Mouse (Mus musculus) 416B (cell line): ENCODE measurements around the gene Eif4b.

Experiments
- DNase-seq: peaks from one replicate; pipeline ENCODE4 v3.0.0; 2011; ENCODE audit warnings: low read depth

The Eif4b gene

GRCm38 (mm10) chr15:102073559-102074069 lies at the start of gene Eif4b:
Gene Eif4b, plus strand, starts transcription at chr15:102073773.
- peak; percentile 99 for DNase-seq

- DNase-seq = no peak
Measured at GRCm38 (mm10) chr15:102023888-102024287, 49.7 kb upstream of the Eif4b start.

- no peak for DNase-seq
Measured at GRCm38 (mm10) chr15:102025136-102025872, 48.3 kb upstream of the Eif4b start.

DNA sequence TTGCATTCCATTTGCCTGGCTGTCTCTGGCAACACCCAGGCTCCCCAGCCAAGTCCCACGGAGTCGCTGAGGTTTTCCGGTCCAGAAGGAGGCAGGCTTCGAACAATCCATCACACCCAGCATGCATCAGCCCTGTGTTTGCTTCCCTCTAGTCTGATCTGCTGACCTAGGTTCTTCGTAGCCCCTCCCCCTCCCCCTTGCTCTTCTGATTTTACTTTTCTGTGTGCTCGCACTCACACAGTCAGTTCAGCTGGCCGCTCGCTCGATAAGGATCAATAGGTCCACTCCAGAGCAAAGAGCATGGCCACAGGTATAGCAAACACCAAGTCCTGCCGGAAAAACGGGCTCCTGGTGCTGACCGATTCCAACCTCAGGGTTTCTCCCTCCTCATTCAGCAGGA lies 47.1 kb upstream of the Eif4b start:
- no peak for DNase-seq

- no peak for DNase-seq
Measured at GRCm38 (mm10) chr15:102028040-102028439, 45.5 kb upstream of the Eif4b start, which contains the start of gene Krt18. Gene Krt18, plus strand, starts transcription at chr15:102028180.

DNA sequence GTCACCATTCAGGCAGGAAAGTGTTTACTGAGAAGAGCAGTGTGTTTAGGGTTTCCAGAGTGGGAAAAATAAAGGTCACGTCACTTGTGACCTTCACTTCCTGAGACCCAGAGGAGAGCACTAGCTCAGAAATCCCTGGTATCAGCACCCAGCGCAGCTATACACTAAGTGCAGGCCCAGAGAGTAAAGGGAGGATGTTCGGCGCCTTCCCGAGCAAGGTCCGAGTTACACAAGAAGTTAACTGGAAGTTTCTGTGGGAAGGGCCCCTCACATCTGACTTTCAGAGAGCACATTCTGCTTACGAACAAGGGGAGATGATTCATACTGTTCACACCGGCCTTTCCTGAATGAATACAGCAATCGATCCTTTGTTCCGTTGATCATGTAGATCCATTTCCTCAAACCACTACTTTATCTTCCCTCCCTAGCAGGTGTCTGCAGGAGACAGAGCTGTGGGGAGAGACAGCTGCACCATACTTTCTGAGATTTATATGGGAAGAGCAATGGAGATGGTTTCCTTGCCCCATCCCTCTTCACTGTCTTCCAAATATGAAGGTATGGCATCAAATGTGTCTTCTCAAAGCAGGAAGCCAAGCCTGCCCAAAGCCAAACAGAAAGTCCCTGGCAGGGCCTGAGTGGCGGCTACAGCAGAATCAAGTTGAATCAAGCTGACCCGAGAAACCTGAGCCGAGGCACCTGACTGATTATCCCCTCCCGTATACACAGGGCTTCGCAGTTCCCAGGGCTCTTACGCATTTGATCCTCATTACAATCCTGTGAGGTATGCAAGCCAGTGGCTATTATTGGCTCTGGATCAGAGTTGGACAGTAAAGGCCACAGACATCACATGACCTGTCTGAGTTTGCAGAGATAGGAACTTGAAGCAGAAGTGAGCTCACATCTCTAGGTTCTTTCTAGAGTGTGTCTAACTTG lies 39.2 kb upstream of the Eif4b start:
- no peak for DNase-seq

- DNase-seq = no peak
Measured at GRCm38 (mm10) chr15:102040277-102040676, 33.3 kb upstream of the Eif4b start.

DNA sequence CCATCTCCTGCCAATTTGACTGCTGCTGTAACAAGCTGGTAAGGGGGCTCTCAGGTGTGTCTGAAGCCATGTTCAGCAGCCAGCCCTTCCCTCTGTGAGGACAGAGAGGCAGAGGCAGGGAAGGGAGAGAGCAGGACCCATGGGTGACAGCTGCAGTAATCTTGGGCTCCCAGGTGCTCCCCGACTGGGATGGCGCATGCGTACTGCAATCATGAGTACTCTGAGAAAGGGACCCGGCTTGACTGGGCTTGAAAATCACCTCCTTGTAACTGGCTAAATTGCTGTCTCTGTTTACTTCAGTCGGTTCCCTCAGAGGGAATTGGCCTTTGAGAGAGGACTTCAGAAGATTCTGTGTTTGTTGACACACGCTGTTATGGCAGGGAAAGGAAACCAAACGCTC lies 31.6 kb upstream of the Eif4b start:
- no peak for DNase-seq

- no peak for DNase-seq
Measured at GRCm38 (mm10) chr15:102044745-102045144, 28.8 kb upstream of the Eif4b start.

DNA sequence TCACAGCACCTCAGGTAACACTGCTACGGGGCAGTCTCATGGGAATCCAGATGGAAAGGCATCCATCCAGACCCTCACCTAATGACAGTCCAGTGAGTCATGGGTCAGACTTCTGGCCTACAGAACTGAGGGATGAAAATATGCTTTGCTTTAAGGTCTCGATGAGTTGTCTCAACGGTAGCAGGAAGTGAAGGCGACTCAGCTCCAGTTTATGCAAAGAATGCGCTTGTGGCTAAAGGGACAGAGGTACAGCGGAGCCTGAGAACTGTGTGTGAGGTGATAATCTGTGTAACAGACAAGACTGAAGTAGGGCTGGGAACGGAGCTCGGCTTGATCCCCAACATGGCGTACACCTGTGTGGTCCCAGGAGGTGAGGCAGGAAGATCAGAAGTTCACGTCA lies 27.9 kb upstream of the Eif4b start:
- DNase-seq = peak; percentile 14

GRCm38 (mm10) chr15:102048006-102048405 lies 25.6 kb upstream of the Eif4b start:
- DNase-seq = no peak

DNA sequence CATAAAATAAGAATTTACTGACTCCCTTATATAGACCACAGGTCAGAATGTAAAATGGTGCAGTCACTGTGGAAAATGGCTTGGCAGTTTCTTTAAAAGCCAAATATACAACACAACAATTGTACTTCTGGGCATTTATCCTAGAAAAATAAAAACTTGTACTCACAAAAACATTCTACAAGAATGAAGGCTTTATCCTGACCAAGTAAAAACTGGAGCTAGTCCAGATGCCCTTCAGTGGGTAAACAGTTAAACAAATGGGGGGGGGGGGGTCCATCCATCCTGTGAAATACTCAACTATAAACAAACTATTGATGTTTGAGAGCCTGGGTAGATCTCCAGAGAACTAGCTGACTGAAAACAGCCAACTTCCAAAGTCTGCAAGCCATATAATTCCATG lies 23.7 kb upstream of the Eif4b start:
- no peak for DNase-seq

DNA sequence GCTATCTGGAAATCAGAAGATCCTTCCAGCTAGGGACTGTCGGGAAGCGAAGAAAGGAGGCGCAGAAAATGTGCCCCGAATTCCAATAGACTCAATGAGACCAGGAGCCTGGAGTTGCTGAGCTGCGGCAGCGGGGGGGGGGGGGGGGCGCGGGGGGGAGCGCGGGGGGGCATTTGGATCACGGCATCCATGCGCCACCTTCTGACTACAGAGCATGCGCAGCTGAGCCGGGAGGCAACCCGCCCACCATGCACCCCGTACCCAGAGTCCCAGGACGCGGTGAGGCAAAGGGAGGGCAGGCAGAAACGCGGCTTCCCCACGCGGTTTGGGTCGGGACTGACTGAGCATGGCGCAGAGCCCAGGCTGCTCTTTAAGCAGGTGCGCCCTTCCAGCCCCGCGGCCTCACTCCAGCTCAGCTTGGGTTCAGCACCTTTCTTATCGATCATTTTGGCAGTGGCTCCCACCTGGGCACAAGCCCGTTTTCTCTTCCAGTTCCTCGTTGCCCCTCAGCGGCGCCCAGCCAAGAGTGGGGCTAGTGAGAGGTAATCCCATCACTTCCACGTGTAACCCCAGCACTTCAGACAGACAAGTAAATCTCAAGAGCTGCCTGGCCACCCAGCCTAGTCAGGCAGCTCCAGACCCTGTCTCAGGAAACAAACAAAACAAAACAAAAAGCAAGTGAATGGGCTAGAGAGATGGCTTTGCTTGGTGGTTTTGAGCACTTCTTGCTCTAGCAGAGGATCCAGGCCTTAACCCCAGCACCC lies 21.5 kb upstream of the Eif4b start:
- no peak for DNase-seq

DNA sequence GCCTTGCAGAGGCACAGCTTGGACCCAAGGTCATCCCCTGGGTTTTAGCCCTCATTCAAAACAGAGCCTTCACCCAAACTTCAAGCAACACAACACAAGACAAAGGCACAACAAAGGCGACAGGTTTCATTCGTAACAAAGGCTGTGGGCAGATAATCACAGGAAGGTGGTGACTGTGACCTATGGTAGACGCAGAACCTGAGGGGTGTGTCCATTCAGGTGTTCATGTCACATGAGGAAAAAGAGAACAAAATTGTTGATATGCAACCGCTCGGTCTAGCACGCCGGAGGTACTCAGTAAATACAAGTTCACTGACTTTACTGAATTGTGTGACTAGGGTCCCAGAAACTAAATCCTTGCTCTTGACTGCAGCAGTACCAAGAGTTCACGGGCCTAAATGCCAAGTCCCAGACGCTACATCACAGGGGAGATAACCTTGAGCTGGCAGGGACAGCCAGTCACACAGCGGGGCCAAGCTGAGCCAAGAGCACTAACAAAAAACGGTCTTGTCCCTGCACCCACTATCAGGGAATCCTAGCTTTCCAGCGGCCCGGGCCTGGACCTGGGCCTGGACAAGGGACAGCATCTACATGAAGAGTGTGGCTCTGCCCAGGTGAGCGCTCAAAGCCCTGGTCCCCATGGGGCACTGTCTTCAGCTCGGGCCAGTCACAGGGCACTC lies 16.9 kb upstream of the Eif4b start:
- no peak for DNase-seq

- DNase-seq = peak; percentile 93
Measured at GRCm38 (mm10) chr15:102065661-102066325, 7.8 kb upstream of the Eif4b start.

DNA sequence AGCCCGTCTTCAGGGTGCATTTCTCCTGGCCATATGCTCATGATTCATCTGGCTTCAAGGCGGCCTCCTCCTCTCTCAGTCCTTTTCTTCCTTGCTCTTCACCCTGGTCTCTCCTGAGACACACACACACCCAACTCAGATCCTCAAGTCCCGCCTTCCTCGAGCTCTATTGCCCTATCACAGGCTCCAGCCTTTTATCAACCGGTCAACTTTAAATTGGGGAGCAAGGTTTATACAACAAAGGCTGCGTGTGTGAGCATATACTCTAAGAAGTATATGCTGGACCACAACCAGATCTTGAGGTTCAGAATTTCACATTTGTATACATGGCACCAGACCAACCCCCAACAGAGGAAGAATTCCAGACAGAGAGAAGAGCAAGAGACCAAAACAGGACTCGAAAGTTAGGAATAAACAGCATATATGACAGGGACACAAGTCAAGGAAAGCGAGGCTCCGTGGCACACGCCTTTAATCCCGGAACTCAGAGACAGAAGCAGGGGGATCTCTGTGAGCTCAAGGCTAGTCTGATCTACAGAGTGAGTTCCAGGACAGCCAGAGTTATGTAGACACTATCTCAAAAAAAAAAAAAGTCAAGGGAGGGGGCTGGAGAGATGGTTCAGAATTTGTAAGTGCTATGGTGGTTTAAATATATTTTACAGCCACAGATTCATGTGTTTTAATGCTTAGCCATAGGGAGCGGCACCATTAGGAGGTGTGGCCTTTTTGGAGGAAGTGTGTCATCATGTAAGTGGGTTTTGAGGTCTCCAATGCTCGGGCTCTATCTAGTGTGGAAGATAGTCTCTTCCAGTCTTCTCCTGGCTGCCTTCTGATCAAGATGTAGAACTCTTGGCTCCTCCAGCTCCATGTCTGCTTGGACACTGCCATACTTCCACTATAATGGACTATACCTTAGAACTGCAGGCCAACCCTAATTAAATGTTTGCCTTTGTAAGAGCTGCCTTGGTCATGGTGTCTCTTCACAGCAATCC lies 2.8 kb upstream of the Eif4b start:
- peak; percentile 85 for DNase-seq

DNA sequence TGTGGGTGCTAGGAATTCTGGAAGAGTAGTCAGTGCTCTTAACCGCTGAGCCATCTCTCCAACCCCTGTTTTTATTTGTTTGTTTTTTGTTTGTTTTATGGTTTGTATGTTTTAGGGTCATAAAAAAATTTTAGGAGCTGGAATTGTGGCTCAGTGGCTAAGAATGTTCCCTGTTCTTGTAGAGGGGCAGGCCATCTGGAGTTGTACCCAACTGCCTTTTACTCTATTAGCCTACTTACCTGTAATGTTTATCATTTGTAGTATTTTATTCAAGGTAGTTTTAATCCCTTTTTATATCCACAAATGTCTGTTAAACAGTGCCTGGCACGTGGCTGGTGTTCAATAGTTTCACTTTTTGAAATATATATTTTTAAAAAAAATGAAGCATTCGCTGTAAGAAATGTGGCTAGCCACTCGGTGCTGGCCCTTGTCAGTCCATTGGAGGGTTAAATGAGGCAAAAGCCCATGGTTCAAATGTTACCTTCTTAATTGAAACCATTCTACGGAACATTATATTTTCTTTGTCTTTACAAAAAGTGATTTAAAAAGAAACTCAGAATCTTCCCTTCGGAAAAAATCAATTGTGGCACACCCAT lies 512 bp upstream of the Eif4b start:
- no peak for DNase-seq

DNA sequence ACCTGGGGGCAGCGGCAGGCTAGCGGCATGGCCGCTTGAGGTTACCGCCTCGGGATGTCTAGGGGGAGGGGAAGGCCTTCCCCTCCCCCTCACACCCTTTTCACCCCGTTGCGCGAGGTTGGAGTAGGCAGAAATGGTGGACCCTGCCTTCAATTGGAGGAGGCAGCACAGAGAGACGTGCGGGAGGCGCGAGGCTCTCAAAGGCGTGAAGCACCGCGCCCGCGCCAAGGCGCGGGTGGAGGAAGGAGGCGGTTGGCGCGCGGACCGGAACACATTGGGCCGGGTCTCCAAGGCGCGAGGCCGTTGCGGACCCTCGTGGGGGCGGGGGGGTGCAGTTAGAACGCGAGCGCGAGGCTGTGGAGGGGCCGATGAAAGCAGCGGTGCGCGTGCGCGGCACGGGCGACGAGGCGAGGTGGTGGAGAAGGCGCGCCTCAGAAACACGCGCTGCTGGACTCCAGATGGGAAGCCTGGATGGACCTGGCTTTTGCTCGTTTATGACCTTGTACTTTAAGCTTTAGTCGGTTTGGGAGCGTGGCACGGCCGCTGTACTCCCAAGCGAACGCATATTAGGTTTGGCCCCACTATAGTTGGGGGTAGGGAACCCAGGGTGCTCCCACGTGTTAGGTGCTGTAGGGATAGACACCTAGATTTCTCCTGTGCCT lies 628 bp downstream of the Eif4b start:
- peak; percentile 62 for DNase-seq
